Comparison of ENCODE assay signal across 8 mouse cellular contexts in the genomic region with DNA sequence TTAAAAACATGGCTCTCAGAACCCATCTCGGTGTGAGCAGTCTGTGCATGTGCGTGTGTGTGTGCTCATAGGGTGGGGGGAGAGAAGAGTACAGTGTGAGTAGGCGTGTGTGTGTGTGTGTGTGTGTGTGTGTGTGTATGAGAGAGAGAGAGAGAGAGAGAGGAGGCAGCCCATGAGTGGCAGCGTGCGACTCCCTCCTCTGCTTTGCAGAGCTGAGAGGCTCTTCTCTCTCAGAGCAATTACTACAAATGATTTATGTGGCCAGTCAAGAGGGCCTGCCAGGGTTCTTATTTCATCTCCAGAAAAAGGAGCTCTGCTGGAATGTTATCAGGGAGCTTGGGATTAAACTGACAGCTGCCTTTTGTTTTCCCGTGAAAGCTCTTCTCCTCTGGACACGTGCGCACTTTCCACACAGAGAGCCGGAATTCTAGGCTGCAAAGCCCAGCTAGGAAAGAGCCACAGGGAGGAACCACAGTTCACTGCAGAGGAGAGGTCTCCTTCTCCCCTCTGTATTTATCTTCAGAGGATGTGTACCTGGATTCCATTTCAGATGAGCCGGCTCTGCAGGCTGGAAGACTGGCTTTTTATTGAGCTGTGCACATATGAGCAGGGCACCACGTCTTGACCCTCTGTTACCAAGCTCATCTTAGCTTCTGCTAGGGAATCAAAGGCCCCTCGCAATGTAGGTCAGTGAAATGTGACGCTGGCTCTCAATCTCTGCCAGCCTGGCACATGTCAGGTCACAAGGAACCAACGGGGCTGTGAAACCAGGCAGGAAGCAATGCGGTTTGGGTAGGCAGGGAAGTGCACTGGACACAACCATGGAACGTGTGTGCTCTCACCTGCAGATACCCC.
DNase-seq lines count a peak whose midpoint lies in the region; ATAC-seq and TF ChIP-seq lines count a peak whose summit lies in the region.

No protein-coding gene starts in this region.

- no peaks in the 10 kb centered on the region for H3K27me3 ChIP-seq in kidney, embryonic 15.5 days
- H3K27me3 ChIP-seq in myocyte (ENCODE audit: control insufficient read depth, insufficient read depth, insufficient read length): no peaks in the 10 kb centered on the region

- ATAC-seq in kidney, embryonic 15.5 days (replicated peaks; ENCODE audit: low FRiP score): peak; percentile 85
- no peak for ATAC-seq in erythroid progenitor cell, adult 5-6 weeks (replicated peaks; ENCODE audit: low FRiP score, poor library complexity, severe bottlenecking)

- no peak overlapping the region for H3ac ChIP-seq in myocyte (ENCODE audit: control insufficient read depth, insufficient read length)

- no peaks in the 10 kb centered on the region for H3K9me3 ChIP-seq in kidney, embryonic 15.5 days (replicated peaks)

- no peak for TF ChIP-seq CTCF in gastrocnemius, adult 2 months (IDR thresholded peaks at IDR 0.05)

- H3K9ac ChIP-seq in kidney, embryonic 15.5 days: no peak overlapping the region

- H3K4me3 ChIP-seq in gastrocnemius, adult 2 months: peak overlapping the region; percentile 51
- no peak overlapping the region for H3K4me3 ChIP-seq in kidney, embryonic 15.5 days (replicated peaks)
- no peak overlapping the region for H3K4me3 ChIP-seq in myocyte

- H3K36me3 ChIP-seq in kidney, embryonic 15.5 days: no peaks in the 10 kb centered on the region
- H3K36me3 ChIP-seq in myocyte (ENCODE audit: control insufficient read depth, insufficient read depth): no peaks in the 10 kb centered on the region

- H3K4me2 ChIP-seq in kidney, embryonic 15.5 days: peak overlapping the region; percentile 38
- H3K4me2 ChIP-seq in myocyte (ENCODE audit: low read depth): peak overlapping the region; percentile 61

- WGBS in kidney, embryonic 15.5 days: 9% methylated on average over 16 of the region's 16 CpGs

- peak overlapping the region; percentile 86 for H3K27ac ChIP-seq in gastrocnemius, adult 2 months
- peak overlapping the region; percentile 81 for H3K27ac ChIP-seq in kidney, embryonic 15.5 days

- no peaks in the 10 kb centered on the region for H3K79me2 ChIP-seq in myocyte (ENCODE audit: control insufficient read depth, insufficient read depth)

- intact Hi-C loops in gastrocnemius, adult 2 months (cut with DNase I): no loop called here

- H3K4me1 ChIP-seq in kidney, embryonic 15.5 days: peaks cover 24% of the 10 kb centered on the region

- peak; percentile 53 for DNase-seq in adrenal gland, postnatal 14 days
- no peak for DNase-seq in adrenal gland, postnatal 4 days (ENCODE audit: low spot score in 2 of 2)
- peak; percentile 72 for DNase-seq in cerebellum, adult 9-11 months
- DNase-seq in gastrocnemius, adult 2 months: peak; percentile 85
- no peak for DNase-seq in layer of hippocampus, adult 11-12 months (ENCODE audit: low spot score)

- no peak for TF ChIP-seq POLR2A in myocyte (IDR thresholded peaks at IDR 0.05; ENCODE audit: insufficient read length, low read depth)

TF ChIP-seq in myocyte, 11 proteins besides CTCF, POLR2A, EP300 and RAD21:
- no peak for TF ChIP-seq CEBPB (IDR thresholded peaks at IDR 0.05; ENCODE audit: insufficient read depth, poor library complexity, severe bottlenecking)
- TF ChIP-seq REST (IDR thresholded peaks at IDR 0.05; ENCODE audit: insufficient read depth, insufficient read length): no peak
- peak in 1 of 3 experiments; percentile 84 for TF ChIP-seq MYOG (IDR thresholded peaks at IDR 0.05; ENCODE audit: control insufficient read depth in 1 of 3, insufficient read depth in 1 of 3, insufficient read length in 2 of 3, low read depth in 2 of 3)
- no peak for TF ChIP-seq SRF (IDR thresholded peaks at IDR 0.05; ENCODE audit: control insufficient read depth, insufficient read length, low read depth)
- TF ChIP-seq TCF3 (IDR thresholded peaks at IDR 0.05; ENCODE audit: insufficient read length, low read depth): no peak
- no peak for TF ChIP-seq E2F4 (IDR thresholded peaks at IDR 0.05; ENCODE audit: insufficient read depth)
- TF ChIP-seq MYOD1 (IDR thresholded peaks at IDR 0.05; ENCODE audit: control insufficient read depth in 1 of 3, insufficient read length in 2 of 3, low read depth in 2 of 3): peak in 1 of 3 experiments; percentile 3
- peak; percentile 49 for TF ChIP-seq USF1 (IDR thresholded peaks at IDR 0.05; ENCODE audit: low read depth)
- TF ChIP-seq MAX (IDR thresholded peaks at IDR 0.05; ENCODE audit: low read depth): no peak
- peak; percentile 35 for TF ChIP-seq TCF12 (IDR thresholded peaks at IDR 0.05; ENCODE audit: insufficient read depth, poor library complexity, severe bottlenecking)
- TF ChIP-seq POLR2AphosphoS2 (IDR thresholded peaks at IDR 0.05; ENCODE audit: insufficient read length, low read depth): no peak

Comparison
In these comparisons a context has a peak if more than half of its experiments do, and no peak if none do; other contexts are left out.
1. DNase-seq: peak in adrenal gland, postnatal 14 days (single experiment), cerebellum, adult 9-11 months (single experiment) and gastrocnemius, adult 2 months (single experiment); none in adrenal gland, postnatal 4 days (0 of 2) and layer of hippocampus, adult 11-12 months (single experiment).